Comparison of ENCODE assay signal across 35 mouse cellular contexts in the genomic region with DNA sequence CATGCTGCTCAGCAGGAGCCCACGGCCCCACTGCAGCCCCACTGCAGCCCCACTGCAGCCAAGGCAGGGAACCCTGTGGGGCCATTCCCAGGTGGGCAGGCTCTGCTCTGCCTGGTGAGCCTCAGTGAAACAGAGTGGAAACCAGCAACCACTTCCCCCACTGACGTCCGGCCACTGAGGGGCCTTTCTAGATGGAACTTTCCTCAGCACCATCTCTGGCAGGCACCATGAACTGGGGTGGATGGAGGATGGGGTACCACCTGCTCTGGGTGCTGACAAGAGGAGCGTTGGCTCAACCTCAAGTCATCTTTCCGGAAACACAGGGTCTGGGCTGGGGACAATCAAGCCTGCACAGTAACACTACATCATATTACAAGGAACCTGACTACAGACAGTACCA.
"Had no signal": no experiment of that assay in that cellular context is flagged by ENCODE, and none has a peak within 500 bp of the region (broad histone marks: within the 10 kb centered on the region; RNA-seq: fewer than 3 reads in every experiment).

No protein-coding gene starts in this region.

- H3K4me1 ChIP-seq: hindbrain, embryonic 10.5 days; hindbrain, embryonic 12.5 days; hindbrain, embryonic 13.5 days; hindbrain, embryonic 15.5 days; intestine, embryonic 15.5 days; kidney, embryonic 15.5 days had no signal

- H3K27ac ChIP-seq: heart, embryonic 10.5 days; heart, embryonic 13.5 days; heart, embryonic 15.5 days; hindbrain, embryonic 10.5 days; hindbrain, embryonic 12.5 days; hindbrain, embryonic 13.5 days; hindbrain, embryonic 14.5 days; hindbrain, embryonic 15.5 days; hindbrain, postnatal 0 days; intestine, embryonic 15.5 days; kidney, embryonic 15.5 days; kidney, postnatal 0 days; layer of hippocampus, adult 2 months had no signal

- DNase-seq: heart, postnatal 10 days; heart, postnatal 14 days; heart, postnatal 36 days; heart, postnatal 4 days; kidney, adult 11 months; kidney, adult 18-20 months; kidney, adult 2 months; kidney, adult 8-10 months; kidney, adult 9 months; kidney, postnatal 10 days; kidney, postnatal 14 days; kidney, postnatal 25 days; kidney, postnatal 36 days; kidney, postnatal 4 days; layer of hippocampus, adult 9-11 months; layer of hippocampus, postnatal 36 days had no signal

- H3K27me3 ChIP-seq: heart, embryonic 12.5 days; heart, embryonic 13.5 days; heart, embryonic 15.5 days; hindbrain, embryonic 12.5 days; hindbrain, embryonic 13.5 days; hindbrain, embryonic 15.5 days; intestine, embryonic 15.5 days; kidney, embryonic 15.5 days had no signal

- H3K9ac ChIP-seq: heart, embryonic 12.5 days; heart, embryonic 13.5 days; heart, embryonic 15.5 days; hindbrain, embryonic 12.5 days; hindbrain, embryonic 13.5 days; hindbrain, embryonic 14.5 days; hindbrain, embryonic 15.5 days; intestine, embryonic 15.5 days; kidney, embryonic 15.5 days had no signal

- ATAC-seq: hindbrain, embryonic 16.5 days; hindbrain, postnatal 0 days; inflammation-experienced regulatory T-cells, adult 6 months; intestine, embryonic 15.5 days; intestine, embryonic 16.5 days; intestine, postnatal 0 days had no signal

- H3K9me3 ChIP-seq: heart, embryonic 10.5 days; heart, embryonic 12.5 days; heart, embryonic 13.5 days; heart, embryonic 15.5 days; hindbrain, embryonic 10.5 days; hindbrain, embryonic 12.5 days; hindbrain, embryonic 13.5 days; hindbrain, embryonic 15.5 days; intestine, embryonic 15.5 days; kidney, embryonic 15.5 days had no signal

- H3K4me2 ChIP-seq: heart, embryonic 11.5 days; heart, embryonic 12.5 days; heart, embryonic 13.5 days; heart, embryonic 15.5 days; hindbrain, embryonic 12.5 days; hindbrain, embryonic 13.5 days; hindbrain, embryonic 14.5 days; hindbrain, embryonic 15.5 days; intestine, embryonic 15.5 days; kidney, embryonic 15.5 days had no signal

- H3K4me3 ChIP-seq: heart, embryonic 10.5 days; heart, embryonic 12.5 days; heart, embryonic 13.5 days; heart, embryonic 15.5 days; hindbrain, embryonic 10.5 days; hindbrain, embryonic 12.5 days; hindbrain, embryonic 13.5 days; hindbrain, embryonic 15.5 days; intestine, embryonic 15.5 days; kidney, embryonic 15.5 days; layer of hippocampus, adult 2 months had no signal
